Mouse (Mus musculus) granulocyte monocyte progenitor cell, adult 5-6 weeks (primary cell): ENCODE measurements around the gene Slc25a35. TPM values are rescaled to one million over a fixed set of nuclear protein-coding genes. Genes with fewer than 3 reads are reported as not detected.
"Not testable (repeated sequence)": the region's sequence is repeated elsewhere in the genome, so short reads cannot be mapped to it uniquely, and the experiment has no call there.

Experiments used
- ATAC-seq: replicated peaks from 2 replicates; pipeline ENCODE4 v1.8.0; 2016; ENCODE audit warnings: mild to moderate bottlenecking, moderate TSS enrichment, inconsistent platforms; ENCODE audit not compliant: poor library complexity, severe bottlenecking
- total RNA-seq, 2 experiments: library from RNA; stranded (forward) in 1 of 2; stranded (reverse) in 1 of 2; fragments of 200-712, 200-1000 nt in 1 of 2; fragments of >200 nt in 1 of 2; fragmentation: Nextera tagmentation in 1 of 2; gene quantifications; 2 replicates each; pipeline ENCODE4 v1.2.3; 2014 to 2017

Gene Slc25a35
- total RNA-seq (2014; fragmentation: Nextera tagmentation) (3.5 and 5.6 TPM in 2 replicates), total RNA-seq (2017) (0.47 and 1.1 TPM in 2 replicates)

GRCm38 (mm10) chr11:68967337-68968282 lies at the start of gene Slc25a35:
Slc25a35 (plus strand) TSS chr11:68968131.
- ATAC-seq: peak; percentile 90

GRCm38 (mm10) chr11:68923191-68923590 lies 44.7 kb upstream of the Slc25a35 start:
- ATAC-seq: no peak

DNA sequence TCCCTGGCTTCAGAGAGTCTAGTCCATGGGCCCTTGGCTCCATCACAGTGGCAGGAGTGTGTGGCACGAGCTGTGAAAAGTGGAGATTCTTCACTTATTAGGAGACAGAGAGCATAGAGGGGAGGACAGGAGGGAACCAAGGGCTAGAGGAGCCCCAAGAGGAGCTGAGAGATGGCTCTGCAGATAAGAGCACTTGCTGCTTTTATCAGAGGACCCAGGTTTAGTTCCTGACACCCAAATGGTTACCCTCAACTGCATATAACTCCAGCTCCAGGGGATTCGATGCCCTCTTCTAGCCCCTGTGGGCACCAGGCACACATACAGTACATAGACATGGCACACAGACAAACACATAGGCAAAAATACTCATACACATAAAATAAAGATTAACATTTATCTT lies 43.2 kb upstream of the Slc25a35 start:
- no peak for ATAC-seq

GRCm38 (mm10) chr11:68926981-68927380 lies 41.0 kb upstream of the Slc25a35 start, which contains the start of gene Odf4:
Odf4 (minus strand) TSS chr11:68927081.
- no peak for ATAC-seq

GRCm38 (mm10) chr11:68929947-68930346 lies 38.0 kb upstream of the Slc25a35 start:
- ATAC-seq: no peak

DNA sequence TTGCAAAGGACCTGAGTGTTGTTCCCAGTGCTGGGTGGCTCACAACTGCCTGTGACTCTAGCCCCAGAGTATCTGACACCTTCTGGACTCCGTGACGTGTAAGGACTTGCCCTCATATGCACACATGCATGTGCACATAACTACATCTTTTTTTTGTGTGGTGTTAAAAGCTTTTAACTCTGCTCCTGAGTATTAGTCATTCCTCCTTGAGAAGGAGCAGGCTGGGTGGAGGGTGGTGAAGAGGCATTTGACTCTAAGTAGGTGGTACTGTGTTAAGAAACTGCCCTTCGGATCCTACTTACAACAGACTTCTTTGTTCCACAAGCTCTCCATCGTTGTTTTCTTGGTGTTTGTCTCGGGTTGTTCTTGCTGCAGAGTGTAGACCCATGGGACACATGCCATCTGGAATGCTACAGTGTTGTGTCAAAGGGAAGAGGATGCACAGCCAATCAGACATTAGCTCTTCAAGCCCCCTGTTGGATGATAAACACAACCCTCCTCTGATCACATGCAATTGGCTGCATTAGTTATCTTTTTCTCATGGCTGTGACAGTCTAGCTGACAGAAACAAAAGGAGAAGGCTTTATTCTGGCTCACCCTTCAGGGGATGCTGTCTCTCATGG lies 33.9 kb upstream of the Slc25a35 start:
- ATAC-seq: no peak

DNA sequence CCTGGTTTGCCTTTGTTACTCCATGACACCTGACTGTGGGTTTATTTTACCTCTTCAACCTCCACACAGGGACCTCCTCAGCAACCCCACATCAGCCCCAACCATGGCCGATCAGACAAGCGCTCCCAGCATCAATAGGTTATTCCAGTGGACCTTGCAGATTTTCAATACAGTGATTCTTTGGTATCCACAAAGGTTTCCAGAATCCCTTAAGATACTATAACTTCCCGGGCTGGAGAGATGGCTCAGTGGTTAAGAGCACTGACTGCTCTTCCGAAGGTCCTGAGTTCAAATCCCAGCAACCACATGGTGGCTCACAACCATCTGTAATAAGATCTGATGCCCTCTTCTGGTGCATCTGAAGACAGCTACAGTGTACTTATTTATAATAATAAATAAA lies 31.0 kb upstream of the Slc25a35 start:
- not testable (repeated sequence) for ATAC-seq

- peak; percentile 99 for ATAC-seq
Observed at GRCm38 (mm10) chr11:68939451-68940304, 28.3 kb upstream of the Slc25a35 start.

GRCm38 (mm10) chr11:68940516-68940915 lies 27.4 kb upstream of the Slc25a35 start:
- no peak for ATAC-seq

DNA sequence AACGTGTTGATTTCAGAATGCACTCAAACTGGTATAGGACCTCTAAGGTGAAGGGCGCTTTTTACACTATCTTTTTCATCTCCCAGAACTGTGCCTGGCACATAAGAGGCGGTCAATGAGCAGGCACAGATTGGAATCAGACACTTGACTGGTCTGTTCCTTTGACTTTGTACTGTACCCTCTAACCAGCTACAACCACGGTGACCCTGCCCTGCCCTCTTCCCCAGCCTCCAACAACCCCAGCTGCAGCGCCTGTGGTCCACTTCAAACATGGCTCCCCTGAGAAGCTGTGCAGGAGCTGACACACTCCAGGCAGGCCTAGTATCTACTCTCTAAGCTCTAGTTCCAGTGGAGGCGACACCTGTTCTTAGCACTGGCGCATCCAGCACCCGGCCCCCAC lies 25.2 kb upstream of the Slc25a35 start:
- no peak for ATAC-seq

DNA sequence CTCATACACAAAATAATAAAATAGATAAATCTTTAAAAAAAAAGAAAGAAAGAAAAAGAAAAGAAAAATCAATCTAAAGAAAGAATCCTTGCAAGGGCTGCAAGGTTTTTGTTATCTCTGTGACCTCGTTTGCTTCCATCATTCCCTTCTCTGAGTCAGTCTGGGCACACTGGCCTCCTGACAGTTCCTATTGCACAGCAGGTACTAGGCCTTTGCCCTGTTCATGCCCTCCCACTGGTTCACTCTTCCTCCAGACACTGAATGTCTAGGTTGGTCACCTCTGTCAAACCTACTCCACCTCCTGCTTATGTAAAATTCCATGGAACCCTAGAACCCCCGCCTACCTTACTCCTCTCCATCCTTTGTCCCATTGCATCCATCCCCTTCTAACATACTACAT lies 22.7 kb upstream of the Slc25a35 start:
- ATAC-seq: no peak

GRCm38 (mm10) chr11:68946001-68946400 lies 21.9 kb upstream of the Slc25a35 start:
- ATAC-seq: no peak

- no peak for ATAC-seq
Observed at GRCm38 (mm10) chr11:68946806-68947440, 21.0 kb upstream of the Slc25a35 start.

DNA sequence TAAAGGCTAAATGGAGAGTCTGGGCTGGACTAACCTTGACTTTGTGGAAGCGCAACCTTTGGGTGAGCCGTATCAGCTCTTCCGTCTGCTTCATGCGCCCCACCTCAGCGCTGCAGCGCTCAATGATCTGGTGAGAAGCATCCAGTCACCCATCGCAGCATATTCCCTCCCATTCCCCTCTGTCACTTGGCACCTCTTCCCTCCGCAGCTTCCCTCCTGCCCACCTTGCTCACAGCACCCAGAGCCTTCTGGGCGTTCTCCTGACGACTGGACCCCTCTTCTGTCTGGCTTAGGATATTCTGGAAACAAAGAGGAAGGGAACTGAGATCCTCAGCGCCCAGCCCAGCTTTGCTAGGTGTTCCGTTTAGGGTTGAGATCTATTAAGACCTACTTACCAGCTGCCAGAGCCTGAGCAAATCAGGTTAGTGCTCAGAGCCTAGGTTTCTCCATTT lies 20.4 kb upstream of the Slc25a35 start:
- ATAC-seq: no peak

GRCm38 (mm10) chr11:68953903-68954302 lies 14.0 kb upstream of the Slc25a35 start:
- no peak; the same call in 1 of the 2 replicates for ATAC-seq

GRCm38 (mm10) chr11:68954408-68954807 lies 13.5 kb upstream of the Slc25a35 start:
- ATAC-seq: peak; percentile 26

- no peak for ATAC-seq
Observed at GRCm38 (mm10) chr11:68955473-68955872, 12.5 kb upstream of the Slc25a35 start.

DNA sequence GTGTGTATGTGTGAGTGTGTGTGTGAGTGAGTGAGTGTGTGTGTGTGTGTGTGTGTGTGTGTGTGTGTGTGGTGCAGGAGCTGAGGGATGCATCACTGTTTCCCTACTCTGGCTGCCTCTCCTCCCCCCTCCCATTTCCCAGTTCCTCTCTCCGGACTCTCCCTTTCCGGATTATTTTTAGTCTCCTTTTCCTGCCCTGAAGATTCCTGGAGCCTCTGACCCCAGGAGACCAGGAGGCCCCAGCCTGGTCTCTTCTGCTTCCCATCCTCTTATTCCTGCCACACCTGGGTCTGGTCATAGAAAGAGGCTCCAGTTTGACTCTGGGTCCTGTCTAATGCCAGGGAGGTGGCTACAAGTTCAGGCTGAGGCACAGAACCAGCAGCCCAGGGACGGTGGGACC lies 11.8 kb upstream of the Slc25a35 start:
- no peak for ATAC-seq

GRCm38 (mm10) chr11:68956697-68957096 lies 11.2 kb upstream of the Slc25a35 start:
- 0 out of 2 replicates have a peak, but pooled peaks have one; percentile 13 for ATAC-seq

DNA sequence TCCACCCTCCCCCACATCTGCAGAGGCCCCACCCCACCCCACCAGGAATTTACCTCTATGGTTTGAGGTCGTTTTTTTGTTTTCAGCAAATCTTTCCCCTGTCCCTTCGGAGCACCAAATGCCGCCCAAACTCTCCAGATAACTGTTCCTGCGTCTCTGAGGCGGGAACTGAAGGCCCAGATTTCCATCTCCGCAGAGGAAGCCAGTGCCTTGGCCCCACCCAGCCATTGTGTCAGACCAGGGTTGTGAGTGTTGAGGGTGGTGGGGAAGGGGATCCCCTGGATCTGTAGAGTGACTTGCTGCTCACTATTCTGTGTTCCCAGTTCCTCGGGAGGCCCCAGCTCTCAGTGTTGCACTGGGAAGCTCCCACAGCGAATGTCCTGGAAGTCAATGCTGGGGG lies 10.6 kb upstream of the Slc25a35 start, which contains the start of gene Arhgef15:
TSS of gene Arhgef15 (minus strand) at position 173 of the 400 bp plus-strand sequence.
- ATAC-seq: no peak
